Mouse (Mus musculus): ENCODE data around the gene Cyp2c66.
"Not testable (repeated sequence)": the region's sequence is repeated elsewhere in the genome, so short reads cannot be mapped to it uniquely, and the experiment has no call there.

Gene Cyp2c66

GRCm38 (mm10) chr19:39113644-39114043, at the start of gene Cyp2c66:
TSS of gene Cyp2c66 (plus strand) at chr19:39113898.
- no peak for DNase-seq (ENCODE audit: low spot score)

GRCm38 (mm10) chr19:39098779-39099178, 14.9 kb upstream of the Cyp2c66 start:
- DNase-seq (ENCODE audit: low spot score), result not testable (repeated sequence)

- not testable (repeated sequence) for DNase-seq (ENCODE audit: low spot score)
Observed at GRCm38 (mm10) chr19:39156836-39157235, 43.1 kb downstream of the Cyp2c66 start.
